Mouse (Mus musculus) neural tube, embryonic 10.5 days (tissue): ENCODE data around the gene Hpcal1.

ENCODE experiments used
- DNase-seq: peaks from one replicate; pipeline ENCODE4 v3.0.0-alpha.2; 2017; ENCODE audit warnings: low spot score; ENCODE audit errors: extremely low spot score

The Hpcal1 gene

DNA sequence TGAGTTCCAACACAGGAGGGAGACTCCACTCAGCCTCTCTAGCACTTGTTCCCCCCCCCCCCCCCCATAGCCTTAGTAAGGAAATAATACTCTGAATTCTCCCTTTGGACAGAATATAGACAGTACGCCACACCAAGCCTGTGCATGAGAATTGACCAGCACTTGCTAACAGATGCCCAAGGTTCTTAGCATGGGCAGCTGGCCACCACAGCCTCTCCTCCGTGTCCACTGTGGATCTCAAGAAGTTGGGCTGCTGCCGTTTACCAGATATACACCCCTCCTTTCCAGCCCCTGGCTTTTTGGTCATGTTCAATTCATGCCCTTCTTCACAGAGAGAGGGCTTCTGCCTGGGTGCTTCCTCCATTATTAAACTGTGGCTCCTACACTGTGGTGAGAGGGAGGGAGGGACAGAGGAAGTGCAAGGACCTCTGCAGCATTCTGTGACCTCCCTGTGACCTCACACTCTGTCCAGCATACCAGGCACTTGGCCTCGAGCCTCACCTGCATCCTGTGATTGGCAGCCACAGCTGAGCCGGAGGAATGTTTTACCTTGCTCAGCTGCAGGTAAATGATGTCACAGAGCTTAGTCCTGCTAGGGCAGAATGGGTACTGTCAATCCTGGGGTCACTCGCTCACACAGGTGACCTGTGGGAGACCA lies 21.2 kb downstream of the Hpcal1 start:
- no peak for DNase-seq

DNA sequence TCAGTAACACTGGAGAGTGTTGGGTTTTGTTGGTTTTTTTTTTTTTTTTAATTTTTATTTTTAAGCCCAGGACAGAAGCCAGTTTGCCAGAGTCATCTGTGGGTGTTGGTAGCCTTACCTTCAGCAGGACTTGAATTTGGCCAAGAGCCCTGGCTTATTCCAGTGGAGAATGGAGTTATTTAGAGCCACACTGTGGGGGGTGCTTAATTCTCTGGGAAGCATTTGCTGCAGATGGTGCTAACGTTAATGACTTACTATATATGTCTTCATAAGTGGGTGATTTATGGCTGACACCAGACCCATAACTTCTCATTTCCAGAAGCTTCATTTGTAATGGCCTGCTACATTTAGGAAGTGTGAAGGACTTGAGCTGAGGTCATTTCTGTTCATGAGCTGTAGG lies 21.9 kb downstream of the Hpcal1 start:
- DNase-seq = no peak

DNA sequence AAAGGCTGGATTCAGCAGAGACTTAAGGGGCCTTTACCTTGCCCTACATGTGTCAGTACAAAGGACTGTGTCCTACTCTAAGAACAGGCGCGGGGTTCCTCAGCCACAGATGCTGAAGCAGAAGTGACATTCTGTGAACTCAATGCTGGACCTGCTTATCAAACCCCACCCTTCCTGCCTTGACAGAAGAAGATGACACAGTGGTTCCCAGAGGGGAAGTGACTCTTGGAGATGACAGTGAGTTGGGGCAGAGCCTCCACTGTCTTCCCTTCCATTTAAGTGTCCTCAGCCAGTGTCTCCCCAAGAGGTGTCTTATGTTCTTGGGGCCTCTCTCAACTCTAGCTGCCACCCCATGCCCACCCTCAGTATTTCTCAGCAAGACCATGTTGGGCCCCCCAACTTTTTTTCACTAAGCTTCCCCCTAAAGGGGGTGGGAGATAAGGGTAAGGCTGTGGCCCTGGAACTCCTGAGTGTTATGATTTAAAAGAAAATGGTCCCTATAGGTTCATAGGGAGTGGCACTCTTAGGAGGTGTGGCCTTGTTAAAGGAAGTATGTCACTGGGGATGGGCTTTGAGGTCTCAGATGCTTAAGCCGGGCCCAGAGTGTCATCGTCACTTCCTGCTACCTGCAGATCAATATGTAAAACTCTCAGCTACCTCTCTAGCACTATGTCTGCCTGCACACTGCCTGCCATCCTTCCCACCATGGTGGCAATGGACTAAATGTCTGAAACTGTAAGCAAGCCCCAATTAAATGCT lies 25.2 kb downstream of the Hpcal1 start:
- DNase-seq = no peak

DNA sequence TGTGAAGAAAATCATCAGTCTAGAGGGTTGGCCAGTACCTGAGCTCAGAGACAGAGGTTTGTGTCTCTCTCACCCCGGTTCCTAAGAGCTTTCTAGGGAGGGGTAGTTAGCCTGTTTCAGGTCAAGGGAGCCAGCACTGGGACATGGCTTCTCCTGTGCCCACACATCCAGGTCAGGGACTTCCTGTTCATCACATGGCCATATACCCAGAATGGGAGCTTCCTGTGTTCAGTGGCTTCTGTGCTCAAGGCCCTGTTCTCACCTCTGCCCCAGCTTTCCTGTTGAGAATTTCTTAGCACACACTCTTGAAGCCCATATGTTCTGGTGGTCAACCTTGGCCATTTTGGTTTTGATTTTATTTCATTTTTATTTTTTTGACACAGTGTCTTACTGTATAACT lies 26.6 kb downstream of the Hpcal1 start:
- no peak for DNase-seq

DNA sequence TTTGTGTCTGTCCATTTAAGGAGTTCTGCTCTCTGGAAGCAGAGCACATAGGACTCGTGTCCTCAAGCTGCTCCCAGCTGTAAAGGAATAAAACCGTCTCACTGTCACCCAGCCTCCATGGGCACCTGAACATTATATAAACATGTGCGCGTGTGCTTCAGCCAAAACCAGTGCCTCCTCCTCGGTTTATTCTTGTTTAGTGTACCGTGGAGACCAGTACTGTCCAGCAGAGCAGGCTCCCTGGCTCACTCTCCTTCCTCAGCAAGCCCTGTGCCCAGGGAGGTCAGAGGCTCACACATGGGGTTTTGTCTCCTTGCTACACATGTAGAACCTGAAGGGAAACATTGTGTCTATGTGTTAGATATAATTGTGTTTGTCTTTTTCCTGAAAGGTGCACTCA lies 27.5 kb downstream of the Hpcal1 start:
- DNase-seq = no peak

DNA sequence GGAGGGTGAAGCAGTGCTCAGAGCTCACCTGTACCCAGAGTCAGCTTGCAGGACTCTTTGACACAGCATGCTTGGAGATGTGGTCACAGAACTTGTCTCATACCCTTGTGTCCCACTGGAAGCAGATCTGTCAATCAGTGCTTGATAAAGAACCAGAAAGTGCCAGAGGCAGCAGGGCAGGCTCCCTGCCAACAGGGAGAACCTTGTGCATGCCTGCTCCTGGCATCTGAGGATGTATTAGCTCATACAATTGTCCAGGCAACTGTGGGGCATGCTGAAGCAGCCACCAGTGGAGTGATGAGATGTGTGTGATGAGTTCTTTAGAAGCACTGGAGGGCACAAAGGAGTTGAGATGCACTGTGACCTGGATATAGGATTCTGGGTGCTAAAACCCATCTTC lies 30.4 kb downstream of the Hpcal1 start:
- DNase-seq = no peak

DNA sequence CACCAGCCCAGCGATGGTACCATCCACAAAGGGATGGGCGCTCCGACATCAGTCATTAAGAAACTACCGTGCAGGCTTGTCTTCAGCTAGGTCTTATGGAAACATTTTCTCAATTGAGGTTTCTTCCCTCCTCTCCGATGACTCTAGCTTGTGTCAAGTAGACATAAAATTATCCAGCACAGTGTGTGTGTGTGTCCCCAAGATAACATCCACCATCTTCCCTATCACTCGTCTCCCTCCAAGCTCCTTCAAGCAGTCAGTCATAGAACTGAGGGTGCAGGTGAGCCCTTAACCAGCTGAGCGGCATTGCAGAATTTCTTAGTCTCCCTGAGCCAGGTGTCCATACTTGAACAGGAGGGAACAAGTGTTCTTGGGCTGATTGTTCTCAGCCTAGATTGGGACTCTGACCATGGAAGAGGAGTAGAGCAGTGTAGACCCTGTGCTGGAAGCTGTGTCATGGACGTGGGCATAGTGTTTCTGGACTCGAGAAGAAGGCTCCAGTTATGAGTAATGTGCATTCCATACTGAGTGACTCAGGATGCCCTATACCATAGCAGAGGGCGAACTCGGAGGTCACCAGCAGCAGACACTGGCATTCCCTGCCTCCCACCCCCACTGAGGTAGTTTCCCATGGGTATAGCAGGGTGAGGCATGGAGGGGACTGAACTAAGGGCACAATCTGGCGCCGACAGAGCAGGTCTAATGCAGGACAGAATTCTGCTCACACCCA lies 32.0 kb downstream of the Hpcal1 start:
- DNase-seq = no peak

DNA sequence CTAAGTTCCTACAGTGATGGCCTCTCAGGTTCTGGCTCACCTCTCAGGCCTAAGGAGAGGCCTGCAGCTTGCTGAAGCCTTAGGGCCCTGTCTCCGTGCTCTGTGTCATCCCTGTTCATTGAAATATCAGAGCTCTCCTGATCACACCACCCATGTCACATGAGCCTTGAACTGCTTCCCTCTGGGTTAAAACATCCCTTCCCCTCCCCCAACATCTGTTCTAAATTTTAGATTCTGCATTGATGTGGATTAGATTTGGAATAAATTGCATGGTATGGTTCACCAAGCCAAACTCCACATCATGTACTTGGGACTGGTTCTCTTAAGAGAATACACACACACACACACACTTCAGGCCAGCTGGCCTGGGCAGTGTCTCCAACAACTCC lies 32.5 kb downstream of the Hpcal1 start:
- DNase-seq = no peak

DNA sequence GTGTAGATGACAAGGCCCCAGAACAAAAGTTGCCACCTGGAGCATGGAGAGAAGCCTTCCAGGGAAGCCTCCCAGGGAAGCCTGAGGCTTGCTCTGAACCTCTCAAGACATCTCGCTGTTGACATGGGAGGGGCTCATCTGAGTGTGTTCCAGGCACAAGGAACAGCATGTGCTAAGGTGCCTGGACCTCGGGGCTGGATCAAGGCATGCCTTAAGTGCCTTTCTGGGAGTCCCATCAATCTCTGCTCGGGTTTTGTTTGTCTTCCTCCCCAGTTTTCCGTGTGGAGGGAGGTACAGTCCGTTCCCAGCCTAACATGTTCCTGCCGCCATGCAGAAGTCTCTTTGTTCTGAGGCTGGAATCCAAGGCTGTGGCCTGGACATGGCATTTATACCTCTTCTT lies 33.3 kb downstream of the Hpcal1 start:
- DNase-seq = no peak

DNA sequence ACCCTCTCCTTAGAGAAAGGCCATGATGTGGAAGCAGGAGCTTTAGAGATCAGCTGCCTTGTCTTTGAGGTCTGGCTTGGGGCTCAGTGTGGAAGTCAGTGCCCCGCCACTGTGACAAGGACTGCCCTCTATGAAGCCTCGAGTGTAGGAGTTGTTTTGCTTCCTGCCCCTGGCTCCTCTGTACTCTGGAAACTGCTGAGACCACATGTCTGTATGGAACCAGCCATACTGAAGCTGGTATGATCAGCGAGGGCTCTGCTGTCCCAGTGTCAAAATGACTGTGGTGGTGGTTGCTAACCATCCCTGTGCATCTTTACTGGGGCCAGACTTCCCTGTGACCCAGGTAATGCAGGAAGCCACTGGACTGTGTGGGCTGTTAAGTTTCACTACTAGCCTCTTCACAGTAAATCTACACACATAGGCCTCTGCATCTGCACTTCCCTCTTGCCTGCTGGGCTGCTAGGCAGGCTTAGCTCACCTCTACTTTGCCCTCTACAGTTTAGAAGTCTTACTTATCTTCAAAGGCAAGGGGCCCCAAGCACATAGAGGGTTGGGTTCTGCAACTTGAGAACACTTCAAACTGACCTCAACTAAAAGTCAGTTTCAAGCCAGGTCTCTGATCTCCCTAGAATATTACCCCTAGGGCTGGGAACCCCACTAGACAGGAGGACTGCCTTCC lies 33.9 kb downstream of the Hpcal1 start:
- DNase-seq = no peak

DNA sequence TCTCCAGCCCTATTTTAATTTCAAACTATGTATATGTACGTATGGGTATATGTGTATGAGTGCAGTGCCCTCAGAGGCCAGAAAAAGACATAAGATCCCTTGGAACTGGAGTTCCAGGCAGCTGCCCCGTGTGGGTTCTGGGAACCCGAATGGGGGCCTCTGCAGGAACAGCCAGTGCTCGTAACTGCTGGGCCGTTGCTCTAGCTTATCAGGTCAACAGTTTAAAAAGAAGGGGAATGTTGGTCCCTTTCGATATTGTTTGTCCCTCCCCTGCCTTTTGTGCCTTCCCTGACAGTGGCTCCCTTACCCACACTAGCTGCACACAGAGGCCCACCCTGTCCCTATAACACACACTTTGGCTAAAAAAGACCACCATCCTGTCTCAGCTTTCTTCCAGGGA lies 34.9 kb downstream of the Hpcal1 start:
- no peak for DNase-seq

DNA sequence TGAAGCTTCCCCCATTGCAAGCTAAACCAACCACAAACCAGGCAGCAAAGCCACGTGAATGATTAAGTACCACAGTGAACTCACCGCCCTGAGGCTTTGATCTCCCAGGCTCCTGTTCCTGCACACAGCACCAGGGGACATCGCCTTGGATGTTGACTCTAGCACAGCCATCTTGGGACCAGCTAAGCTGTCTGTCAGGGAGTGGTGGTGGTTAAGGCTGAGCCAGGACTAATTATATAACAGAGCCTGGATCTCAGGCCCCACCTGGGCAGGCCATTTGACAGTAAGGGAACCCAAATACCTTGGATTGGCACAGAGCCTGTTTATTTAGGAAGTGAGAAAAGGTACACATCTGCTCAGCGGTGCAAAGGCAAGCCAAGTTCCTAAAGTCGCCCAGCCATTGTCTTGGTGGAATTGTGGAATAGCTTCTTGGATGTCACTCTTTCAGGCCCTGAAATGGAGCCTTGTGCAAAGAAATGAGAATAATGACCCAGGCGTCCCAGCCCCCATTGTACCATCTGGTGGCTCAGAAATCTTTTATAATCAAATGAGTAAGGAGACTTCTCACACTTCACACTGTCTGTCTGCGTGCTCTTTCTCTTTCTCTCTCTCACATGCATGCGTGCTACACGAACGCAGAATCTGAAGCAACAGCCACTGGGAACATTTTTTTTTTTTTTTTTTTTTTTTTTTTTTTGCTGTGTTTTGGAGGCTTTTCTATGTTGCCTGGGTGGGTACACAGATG lies 36.1 kb downstream of the Hpcal1 start:
- DNase-seq = no peak

DNA sequence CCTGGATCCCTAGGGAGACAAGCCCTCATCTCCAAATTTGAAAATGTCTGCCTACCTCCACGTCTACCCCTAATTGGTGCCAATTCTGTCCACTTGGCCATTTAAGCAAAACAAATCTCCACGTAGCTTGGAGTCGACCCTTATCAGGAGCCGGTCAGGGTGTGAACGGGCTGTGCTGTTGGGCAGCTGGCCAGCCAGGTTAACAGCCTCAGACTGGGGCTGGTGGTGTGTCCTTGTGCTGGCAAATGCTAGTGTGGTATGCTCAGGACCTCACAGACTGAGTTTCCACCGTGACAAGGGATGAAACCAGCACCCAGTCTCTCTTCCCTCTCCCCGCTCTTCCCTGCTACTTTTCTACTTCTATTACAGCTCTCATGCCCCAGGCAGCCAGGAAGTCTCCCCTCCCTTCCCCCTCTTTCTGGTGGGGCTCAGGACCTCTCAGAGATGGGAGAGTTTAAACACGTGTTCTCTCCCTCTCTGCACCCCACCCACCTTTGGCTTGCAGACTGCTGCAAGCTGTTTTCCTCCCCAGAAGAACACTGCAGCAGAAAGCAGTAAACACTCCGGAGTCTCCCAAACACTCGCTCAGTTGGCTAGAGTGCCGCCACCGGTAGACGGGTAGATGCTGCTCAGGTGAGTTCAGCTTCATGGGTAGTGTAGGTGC lies 37.2 kb downstream of the Hpcal1 start:
- no peak for DNase-seq

DNA sequence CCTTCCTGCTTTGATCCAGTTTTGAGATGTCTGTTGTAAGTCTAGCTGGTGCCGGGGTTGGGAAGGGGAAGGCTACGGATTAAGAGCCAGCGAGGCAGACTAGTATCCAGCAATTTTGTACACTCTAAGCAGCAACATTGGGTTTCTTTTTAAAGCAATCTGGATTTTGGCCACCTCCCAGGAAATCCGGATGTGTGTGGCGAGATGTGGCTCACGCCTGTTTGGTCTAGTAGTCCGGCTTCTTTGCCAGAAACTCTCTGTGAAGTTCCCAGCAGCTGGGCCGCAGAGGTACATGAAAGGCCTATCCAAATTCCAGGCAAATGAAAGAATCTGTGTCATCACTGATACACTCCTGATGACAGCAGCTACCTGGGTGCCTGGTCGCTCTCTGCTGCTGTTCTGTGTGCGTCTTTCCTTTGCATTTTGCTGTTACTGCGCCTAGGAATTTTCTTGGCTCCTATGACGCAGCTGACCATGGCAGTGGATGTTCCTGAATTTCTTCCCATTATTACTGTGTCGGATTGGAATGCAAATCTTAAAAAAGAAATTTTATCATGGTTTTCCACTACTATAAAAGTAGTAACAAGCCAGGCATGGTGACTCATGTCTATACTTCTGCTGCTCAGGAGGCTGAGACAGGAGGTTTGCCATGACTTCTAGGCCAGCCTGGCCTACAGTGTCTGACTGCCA lies 38.7 kb downstream of the Hpcal1 start:
- DNase-seq = no peak

DNA sequence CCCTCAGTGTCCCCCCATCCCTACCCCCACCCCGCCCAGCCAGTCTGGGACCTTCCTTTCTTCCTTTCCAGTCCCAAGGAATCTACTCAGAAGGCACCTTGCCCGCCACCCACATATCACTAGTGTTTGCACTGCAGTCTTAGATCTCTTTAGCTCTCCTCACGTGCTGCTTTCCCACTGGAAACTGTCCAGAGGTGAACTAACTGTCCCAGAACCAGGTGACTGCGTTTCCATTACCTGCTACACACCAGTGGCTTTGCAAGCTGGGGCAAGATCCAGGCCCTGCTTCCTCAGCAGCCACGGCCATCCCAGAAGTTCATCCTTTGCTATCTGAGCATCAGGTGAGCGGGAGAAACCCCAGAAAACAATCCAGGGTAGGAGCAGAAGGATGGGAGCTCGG lies 41.4 kb downstream of the Hpcal1 start:
- DNase-seq = no peak

DNA sequence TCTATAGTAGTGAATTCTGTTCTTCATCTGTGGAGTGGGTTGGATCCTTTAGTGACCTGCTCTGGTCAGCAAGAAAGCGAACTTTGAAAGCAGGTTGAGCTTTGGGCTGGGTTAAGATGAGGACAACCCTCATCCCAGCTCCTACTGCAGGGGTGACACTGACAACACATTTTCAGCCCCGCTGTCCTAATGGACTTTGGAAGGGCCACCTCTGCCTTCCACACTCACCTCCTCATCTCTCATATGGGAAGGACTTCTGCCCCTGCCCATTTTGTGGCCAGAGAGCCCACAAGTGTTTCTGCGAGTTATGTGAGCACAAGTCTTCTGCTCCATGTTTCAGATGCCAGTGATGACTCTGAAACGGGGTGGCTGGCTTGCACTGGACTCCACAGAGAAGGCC lies 41.9 kb downstream of the Hpcal1 start:
- DNase-seq = no peak

DNA sequence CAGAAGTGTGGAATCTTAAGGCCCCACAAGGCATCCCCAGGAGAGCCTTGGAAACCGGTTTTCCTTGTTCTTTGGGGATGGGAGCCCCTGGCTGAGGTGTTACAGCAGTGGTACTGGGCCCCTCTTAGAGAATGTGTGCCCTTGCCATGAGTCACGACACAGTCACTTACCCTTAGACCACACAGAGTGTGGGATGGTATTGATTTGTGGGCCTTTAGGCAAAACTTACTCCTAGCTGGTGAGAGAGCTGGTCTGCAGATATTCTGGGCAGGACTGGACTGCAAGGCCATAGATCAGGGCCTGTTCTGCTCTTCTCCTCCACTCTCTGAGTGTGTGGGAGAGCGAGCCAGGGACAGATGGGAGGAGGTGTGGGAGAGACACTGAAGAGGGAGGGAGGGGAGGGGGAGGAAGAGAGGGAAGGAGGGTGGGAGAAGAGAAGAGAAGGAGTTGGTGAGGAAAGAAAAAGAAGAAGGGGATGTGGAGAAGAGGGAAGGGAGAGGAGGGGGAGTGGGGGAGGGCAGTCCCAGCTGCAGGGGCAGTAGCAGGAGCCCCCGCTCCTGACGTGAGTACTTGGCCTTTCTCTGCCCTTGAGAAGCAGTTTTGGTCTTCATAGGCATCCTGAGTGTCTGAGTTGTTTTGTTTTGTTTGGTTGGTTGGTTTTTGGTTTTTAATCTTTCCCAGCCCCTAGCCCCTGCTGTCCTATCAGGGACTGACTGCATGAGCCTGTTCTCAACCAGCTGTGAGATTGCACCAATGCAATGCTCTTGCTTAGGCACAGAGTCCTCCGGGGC lies 42.7 kb downstream of the Hpcal1 start:
- no peak for DNase-seq

DNA sequence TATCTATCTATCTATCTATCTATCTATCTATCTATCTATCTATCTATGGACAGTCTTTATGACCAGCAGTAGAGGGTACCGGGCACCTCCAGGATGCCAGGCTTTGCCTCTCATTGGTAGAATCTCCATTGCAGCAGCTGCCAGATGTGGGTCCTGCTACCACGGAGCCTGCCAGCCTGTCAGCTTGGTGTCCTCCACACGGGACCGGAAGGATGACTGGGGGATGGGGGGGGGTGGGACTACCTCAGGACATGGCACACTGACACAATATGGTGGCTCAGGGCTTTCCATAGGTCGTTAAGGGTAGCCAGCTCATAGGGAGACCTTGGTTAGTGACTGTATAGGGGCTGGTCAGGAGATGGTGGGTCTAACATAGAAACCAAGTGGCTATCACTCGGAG lies 45.7 kb downstream of the Hpcal1 start:
- DNase-seq = no peak

DNA sequence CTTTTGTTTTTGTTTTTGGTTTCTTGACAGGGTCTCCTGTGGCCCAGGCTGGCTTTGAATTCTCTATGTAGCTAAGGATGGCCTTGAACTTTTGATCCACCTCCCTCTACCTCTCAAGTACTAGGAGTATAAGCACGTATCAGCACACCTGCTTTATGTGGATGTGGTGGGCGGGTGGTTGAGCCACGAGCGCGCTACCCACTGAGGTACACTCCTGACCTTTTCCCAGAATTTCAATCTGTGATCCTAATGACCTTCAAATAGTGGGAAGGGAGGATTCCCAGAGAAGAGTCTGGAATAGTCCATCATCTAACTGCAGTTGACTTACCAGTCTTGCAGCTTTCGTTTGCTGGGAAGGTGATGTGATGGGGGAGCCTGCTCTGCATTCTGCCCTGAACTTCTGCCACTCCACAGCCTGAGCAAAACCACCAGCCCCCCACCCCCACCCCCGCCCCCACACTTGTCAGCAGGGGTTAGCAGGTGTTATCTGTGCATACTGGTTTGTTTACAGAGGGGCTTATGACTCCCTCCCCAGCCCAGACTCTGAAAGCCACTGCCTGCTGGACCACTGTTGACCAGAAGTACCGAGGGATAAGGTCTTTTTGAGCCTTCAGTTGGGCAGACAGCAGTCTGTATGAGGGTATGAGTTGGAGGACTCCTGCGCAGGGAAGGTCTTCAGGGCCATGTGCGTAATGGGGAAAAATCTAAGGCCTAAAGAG lies 46.4 kb downstream of the Hpcal1 start:
- no peak for DNase-seq
